Mouse (Mus musculus): ENCODE results near the gene Gm45713. TPM values are rescaled to one million over a fixed set of nuclear protein-coding genes. Genes with fewer than 3 reads are reported as not detected.

Gm45713 gene
- 0.22 and 0.50 TPM in 2 replicates for polyA plus RNA-seq (2016; fragmentation: Nextera tagmentation; extraction: Ambion mirVana)

DNA sequence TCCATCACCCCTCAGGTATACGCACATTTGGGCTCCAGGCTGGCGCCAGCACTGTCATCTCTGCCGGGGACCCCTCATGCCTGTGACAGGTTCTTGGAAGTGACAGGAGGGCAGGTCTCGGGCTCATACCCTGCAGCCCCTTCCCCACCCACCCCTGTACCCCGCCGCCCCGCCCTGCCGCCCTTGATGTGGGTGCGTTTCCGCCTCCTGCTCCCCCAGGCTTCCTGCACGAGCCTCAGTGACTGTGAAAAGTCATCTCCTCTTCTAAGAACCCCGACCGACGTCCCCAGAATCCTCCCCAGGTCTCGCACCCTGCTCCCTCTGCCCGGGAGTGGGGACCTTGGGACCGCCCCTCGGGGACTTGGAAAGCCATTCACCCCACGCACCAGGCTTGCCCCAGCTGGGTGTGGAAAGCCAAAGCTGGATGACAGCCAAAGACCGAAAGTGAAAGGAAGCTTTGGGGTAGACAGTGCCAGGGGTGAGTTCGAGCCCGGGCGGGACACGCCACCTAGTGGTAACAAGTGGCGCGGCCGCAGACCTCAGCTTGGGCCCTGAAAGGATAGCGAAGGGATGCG is at the start of gene Gm45713, which contains the start of gene Flt3l:
Gene Gm45713, minus strand, starts transcription at position 239 of the 575 bp plus-strand sequence.
Gene Flt3l, minus strand, starts transcription at position 440 of the 575 bp plus-strand sequence.
- peaks cover 47% of the 10 kb centered on the region for H3K4me1 ChIP-seq (replicated peaks)
- H3K27me3 ChIP-seq (replicated peaks), result 0 out of 2 replicates have a peak, but pooled peaks cover 8% of the 10 kb centered on the region
- no peaks in the 10 kb centered on the region for H3K36me3 ChIP-seq
- peak within 1 kb of the TSS; percentile 57 for H3K4me3 ChIP-seq
- 1% methylated on average over 29 of the region's 29 CpGs for whole genome bisulfite sequencing
- H3K9me3 ChIP-seq (replicated peaks), result peaks cover 3% of the 10 kb centered on the region
- peak within 1 kb of the TSS; percentile 54 for H3K27ac ChIP-seq (ENCODE audit: poor library complexity, severe bottlenecking)
- peak within 1 kb of the TSS; percentile 87 for H3K4me2 ChIP-seq
- H3K9ac ChIP-seq, result peak within 1 kb of the TSS; percentile 66
- peak; percentile 79 for ATAC-seq (ENCODE audit: insufficient number of reproducible peaks, low FRiP score)

DNA sequence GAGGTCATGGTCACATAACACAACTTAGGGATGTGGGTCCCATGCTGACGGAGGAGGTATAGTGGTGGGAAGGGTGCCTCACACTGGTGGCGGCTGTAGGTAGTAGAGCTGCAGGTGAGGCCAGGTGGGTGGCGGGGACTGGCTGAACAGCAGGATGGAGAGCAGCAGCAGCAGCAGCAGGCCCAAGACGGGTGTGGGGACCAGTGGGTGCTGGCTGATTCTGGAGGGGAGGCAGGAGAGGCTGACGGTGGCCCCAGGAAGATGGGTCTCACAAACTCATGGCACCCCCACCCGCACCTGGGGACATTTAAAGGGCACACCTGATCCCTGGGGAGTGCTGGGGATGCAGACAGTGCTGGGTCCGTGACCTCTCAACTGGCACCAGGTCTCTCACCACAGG is 47.6 kb upstream of the Gm45713 start:
- Histone ChIP-seq H3K4me2 (no peak overlapping the region), H3K4me1 (replicated peaks) (peaks cover 23% of the 10 kb centered on the region), H3K36me3 (no peaks in the 10 kb centered on the region), H3K27me3 (replicated peaks) (peaks cover 98% of the 10 kb centered on the region), H3K9me3 (replicated peaks) (no peaks in the 10 kb centered on the region), H3K27ac (ENCODE audit: poor library complexity, severe bottlenecking) (no peak overlapping the region), H3K9ac (no peak overlapping the region), H3K4me3 (no peak overlapping the region)
- ATAC-seq (ENCODE audit: insufficient number of reproducible peaks, low FRiP score), result no peak
- 68% methylated on average over 7 of the region's 7 CpGs for WGBS

DNA sequence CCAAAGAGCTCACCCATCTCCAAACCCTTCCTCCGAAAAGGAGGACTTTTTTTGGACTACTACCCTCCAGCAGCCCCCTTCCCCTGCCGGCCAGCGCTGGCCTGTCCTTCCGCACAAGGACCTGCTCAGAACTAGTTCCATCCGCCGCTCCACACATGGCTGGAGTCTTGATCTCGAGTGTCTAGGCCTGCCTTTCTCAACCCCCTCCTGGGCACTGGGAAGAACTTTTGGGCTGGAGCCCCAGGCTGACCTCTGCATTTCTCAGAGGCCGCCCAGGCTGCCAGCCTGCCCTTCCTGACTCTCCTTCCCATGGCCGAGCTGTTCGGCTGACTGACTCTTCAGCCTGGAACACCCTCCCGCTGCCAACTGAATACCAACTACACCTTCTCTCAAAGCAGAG is 46.6 kb upstream of the Gm45713 start:
- H3K4me1 ChIP-seq (replicated peaks), result peaks cover 23% of the 10 kb centered on the region
- peak overlapping the region; percentile 37 for H3K4me3 ChIP-seq
- H3K4me2 ChIP-seq, result peak overlapping the region; percentile 63
- no peaks in the 10 kb centered on the region for H3K36me3 ChIP-seq
- peak overlapping the region; percentile 31; the same call in 1 of the 2 replicates for H3K9ac ChIP-seq
- ATAC-seq (ENCODE audit: insufficient number of reproducible peaks, low FRiP score), result no peak
- H3K27ac ChIP-seq (ENCODE audit: poor library complexity, severe bottlenecking), result no peak overlapping the region
- no peaks in the 10 kb centered on the region for H3K9me3 ChIP-seq (replicated peaks)
- WGBS, result 18% methylated on average over 11 of the region's 11 CpGs
- peaks cover 98% of the 10 kb centered on the region for H3K27me3 ChIP-seq (replicated peaks)

DNA sequence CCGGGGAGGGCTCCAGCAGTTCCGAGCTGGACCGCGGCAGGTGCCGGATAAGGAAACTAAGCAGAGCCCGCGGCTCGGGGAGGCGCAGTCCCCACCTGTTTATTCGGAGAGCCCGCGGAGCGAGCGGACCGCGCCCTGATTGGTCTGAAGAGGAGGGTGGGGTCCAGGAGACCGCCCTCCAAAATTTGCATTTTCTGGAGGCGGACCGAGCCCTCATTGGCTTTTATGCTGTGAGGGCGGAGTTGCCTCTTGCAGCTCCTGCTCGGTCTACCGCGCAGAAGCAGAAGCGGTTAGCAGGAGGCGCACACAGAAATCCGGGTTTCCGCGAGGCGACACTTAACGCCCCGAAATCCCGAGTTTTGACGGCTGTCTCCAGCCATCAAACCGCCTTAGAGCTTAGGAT is 46.2 kb upstream of the Gm45713 start:
- no peaks in the 10 kb centered on the region for H3K9me3 ChIP-seq (replicated peaks)
- peak overlapping the region; percentile 63 for H3K4me2 ChIP-seq
- peaks cover 23% of the 10 kb centered on the region for H3K4me1 ChIP-seq (replicated peaks)
- peaks cover 98% of the 10 kb centered on the region for H3K27me3 ChIP-seq (replicated peaks)
- no peaks in the 10 kb centered on the region for H3K36me3 ChIP-seq
- H3K9ac ChIP-seq, result peak overlapping the region; percentile 31; the same call in 1 of the 2 replicates
- WGBS, result under 1% methylated on average over 34 of the region's 34 CpGs
- peak; percentile 80 for ATAC-seq (ENCODE audit: insufficient number of reproducible peaks, low FRiP score)
- H3K27ac ChIP-seq (ENCODE audit: poor library complexity, severe bottlenecking), result no peak overlapping the region
- H3K4me3 ChIP-seq, result peak overlapping the region; percentile 37

DNA sequence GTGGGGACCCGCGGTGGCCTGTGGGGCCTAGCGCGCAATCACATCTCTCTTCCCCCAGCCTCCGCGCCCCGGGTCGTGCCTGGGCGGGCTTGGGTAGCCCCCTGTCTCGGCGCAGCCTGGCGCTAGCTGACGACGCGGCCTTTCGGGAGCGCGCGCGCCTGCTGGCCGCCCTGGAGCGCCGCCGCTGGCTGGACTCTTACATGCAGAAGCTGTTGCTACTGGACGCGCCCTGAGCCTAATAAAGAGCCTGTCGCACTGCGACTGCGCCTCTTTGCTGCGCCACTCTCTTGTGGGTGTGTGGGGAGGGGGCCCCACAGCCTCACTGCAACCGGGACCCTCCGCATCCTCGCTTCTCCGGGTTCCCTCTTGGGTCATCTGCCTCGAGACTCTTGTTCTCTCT is 45.5 kb upstream of the Gm45713 start:
- ATAC-seq (ENCODE audit: insufficient number of reproducible peaks, low FRiP score), result no peak
- WGBS, result 6% methylated on average over 29 of the region's 35 CpGs

DNA sequence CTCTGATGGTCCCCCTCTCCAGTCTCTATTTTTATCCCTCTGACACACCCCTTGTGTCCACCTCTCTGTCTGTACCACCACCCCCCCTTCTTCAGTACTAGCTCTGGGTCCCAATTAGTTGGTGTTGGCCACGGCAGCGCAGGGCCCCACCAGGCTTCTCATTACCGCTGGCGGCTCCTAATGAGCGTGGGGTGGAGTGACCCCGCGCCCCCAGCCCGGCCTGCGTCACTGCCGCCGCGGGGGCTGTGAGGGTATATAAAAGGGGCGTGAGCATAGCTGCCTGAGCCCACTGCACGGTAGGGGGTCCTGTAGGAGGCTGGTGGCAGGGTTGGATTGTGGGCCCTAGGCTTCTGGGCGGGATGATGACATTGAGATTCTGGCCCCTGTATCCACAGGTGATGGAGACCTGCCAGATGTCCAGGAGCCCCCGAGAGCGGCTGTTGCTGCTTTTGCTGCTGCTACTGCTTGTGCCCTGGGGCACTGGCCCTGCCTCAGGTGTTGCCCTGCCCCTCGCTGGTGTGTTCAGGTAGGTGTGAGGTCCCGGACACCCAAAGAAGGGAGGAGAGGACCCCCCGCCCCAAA is 45.0 kb upstream of the Gm45713 start, which contains the start of gene Pth2:
Gene Pth2, plus strand, starts transcription at position 100 of the 582 bp plus-strand sequence.
- H3K27me3 ChIP-seq (replicated peaks), result peaks cover 98% of the 10 kb centered on the region
- peaks cover 30% of the 10 kb centered on the region for H3K4me1 ChIP-seq (replicated peaks)
- peak within 1 kb of the TSS; percentile 37 for H3K4me3 ChIP-seq
- H3K27ac ChIP-seq (ENCODE audit: poor library complexity, severe bottlenecking), result no peak within 1 kb of the TSS
- no peaks in the 10 kb centered on the region for H3K36me3 ChIP-seq
- H3K4me2 ChIP-seq, result peak within 1 kb of the TSS; percentile 63
- ATAC-seq (ENCODE audit: insufficient number of reproducible peaks, low FRiP score), result no peak
- 21% methylated on average over 20 of the region's 20 CpGs for WGBS
- no peak within 1 kb of the TSS; the same call in 1 of the 2 replicates for H3K9ac ChIP-seq
- no peaks in the 10 kb centered on the region for H3K9me3 ChIP-seq (replicated peaks)

More for the DNA sequence above, 45.5 kb upstream of the Gm45713 start:
- Histone ChIP-seq H3K27me3 (replicated peaks) (peaks cover 98% of the 10 kb centered on the region), H3K36me3 (no peaks in the 10 kb centered on the region), H3K4me2 (peak overlapping the region; percentile 63), H3K27ac (ENCODE audit: poor library complexity, severe bottlenecking) (no peak overlapping the region), H3K9me3 (replicated peaks) (no peaks in the 10 kb centered on the region), H3K9ac (no peak overlapping the region), H3K4me3 (peak overlapping the region; percentile 37), H3K4me1 (replicated peaks) (peaks cover 24% of the 10 kb centered on the region)

DNA sequence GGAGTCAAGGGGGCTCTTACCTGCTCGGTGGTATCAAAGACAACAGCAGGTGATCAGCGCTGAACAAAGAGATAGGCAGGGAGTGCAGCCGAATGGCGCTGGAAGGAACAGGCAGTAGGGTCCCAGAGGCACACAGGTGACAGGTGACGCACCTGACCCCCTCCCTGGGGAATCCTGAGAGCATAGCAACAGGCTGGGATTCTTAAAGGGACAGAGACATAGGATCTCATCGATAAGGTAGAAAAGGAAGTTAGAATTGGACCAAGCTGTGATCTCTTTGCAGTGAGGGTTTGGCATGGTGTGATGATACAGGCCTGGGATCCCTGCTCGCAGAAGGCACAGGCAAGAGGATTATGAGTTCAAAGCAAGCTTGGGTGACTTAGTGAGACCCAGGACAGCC is 43.4 kb upstream of the Gm45713 start, which contains the start of gene Gfy:
Gene Gfy, minus strand, starts transcription at position 101 of the 400 bp plus-strand sequence.
- 33% methylated on average over 7 of the region's 7 CpGs for WGBS
- H3K36me3 ChIP-seq, result no peaks in the 10 kb centered on the region
- no peak within 1 kb of the TSS for H3K4me2 ChIP-seq
- H3K27ac ChIP-seq (ENCODE audit: poor library complexity, severe bottlenecking), result no peak within 1 kb of the TSS
- no peak for ATAC-seq (ENCODE audit: insufficient number of reproducible peaks, low FRiP score)
- peaks cover 38% of the 10 kb centered on the region for H3K4me1 ChIP-seq (replicated peaks)
- H3K4me3 ChIP-seq, result no peak within 1 kb of the TSS
- peaks cover 98% of the 10 kb centered on the region for H3K27me3 ChIP-seq (replicated peaks)
- H3K9me3 ChIP-seq (replicated peaks), result no peaks in the 10 kb centered on the region
- no peak within 1 kb of the TSS for H3K9ac ChIP-seq

DNA sequence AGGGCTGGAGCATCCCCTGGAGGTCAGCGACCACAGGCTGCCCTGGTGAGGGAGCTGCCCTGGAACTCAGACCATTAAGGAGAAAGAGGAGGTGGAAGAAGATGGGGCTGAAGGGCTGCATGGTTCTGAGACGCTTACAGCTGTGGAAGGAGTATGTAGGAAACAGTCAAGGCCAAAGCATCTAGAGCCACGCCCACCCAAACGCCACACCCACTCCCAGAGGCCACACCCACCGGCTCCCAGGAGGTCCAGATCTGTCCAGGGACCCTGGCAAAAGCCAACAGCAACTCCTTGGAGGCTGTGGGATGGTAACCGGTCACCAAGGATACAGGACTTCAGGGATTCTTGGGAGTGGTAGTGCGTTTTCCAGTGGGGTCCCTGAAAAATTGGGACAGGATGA is 42.5 kb upstream of the Gm45713 start:
- Histone ChIP-seq H3K36me3 (no peaks in the 10 kb centered on the region), H3K4me1 (replicated peaks) (peaks cover 38% of the 10 kb centered on the region), H3K27me3 (replicated peaks) (peaks cover 97% of the 10 kb centered on the region), H3K9me3 (replicated peaks) (no peaks in the 10 kb centered on the region), H3K27ac (ENCODE audit: poor library complexity, severe bottlenecking) (no peak overlapping the region), H3K4me2 (no peak overlapping the region), H3K4me3 (no peak overlapping the region), H3K9ac (no peak overlapping the region)
- 29% methylated on average over 7 of the region's 7 CpGs for WGBS
- ATAC-seq (ENCODE audit: insufficient number of reproducible peaks, low FRiP score), result no peak

DNA sequence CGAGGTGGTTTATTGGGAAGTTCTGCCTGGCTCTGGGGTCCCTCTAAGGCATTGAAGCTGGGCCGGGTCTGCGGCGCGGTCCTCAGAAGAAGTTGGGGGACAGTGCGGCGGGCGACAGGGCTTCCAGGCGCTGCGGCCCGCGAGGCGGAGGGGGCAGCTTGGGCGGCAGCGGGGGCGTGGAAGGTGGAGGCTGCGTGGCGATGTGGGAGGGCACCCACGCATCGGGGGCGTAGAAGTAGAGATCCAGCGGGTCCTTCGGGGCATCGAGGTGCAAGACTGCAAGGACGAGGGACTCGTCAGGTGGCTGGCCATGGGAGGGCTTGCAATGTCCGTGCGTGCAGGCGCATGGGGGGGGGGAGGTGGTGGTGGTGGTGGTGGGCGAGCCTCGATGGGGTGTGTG is 40.3 kb upstream of the Gm45713 start:
- Histone ChIP-seq H3K9me3 (replicated peaks) (peaks cover 17% of the 10 kb centered on the region), H3K9ac (0 out of 2 replicates have a peak overlapping the region, but pooled peaks have one; percentile 21), H3K4me1 (replicated peaks) (peaks cover 26% of the 10 kb centered on the region), H3K27ac (ENCODE audit: poor library complexity, severe bottlenecking) (no peak overlapping the region), H3K27me3 (replicated peaks) (peaks cover 98% of the 10 kb centered on the region), H3K36me3 (no peaks in the 10 kb centered on the region), H3K4me3 (peak overlapping the region; percentile 32), H3K4me2 (peak overlapping the region; percentile 53)
- no peak for ATAC-seq (ENCODE audit: insufficient number of reproducible peaks, low FRiP score)
- WGBS, result 3% methylated on average over 30 of the region's 31 CpGs

DNA sequence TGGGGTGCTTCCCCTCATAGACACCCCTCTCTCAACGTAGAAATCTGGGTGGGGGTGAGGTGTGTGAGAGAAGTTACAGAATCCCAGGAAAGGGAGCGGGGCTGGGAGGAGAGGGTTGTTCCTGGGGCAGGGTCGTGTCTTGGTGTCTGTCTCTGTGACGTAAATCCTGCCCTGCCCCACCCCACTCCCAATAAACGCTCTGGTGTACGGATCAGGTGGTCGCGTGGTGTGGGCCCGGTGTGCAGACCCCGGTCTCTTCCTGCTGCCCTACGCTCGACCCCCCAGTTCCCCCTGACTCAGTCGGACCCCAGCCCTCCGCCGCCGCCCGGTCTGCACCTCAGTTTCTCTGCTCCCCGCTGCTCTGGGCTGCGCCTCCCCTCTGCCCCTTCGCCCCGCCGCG is 39.9 kb upstream of the Gm45713 start:
- H3K27ac ChIP-seq (ENCODE audit: poor library complexity, severe bottlenecking), result no peak overlapping the region
- 1% methylated on average over 23 of the region's 23 CpGs for WGBS
- H3K27me3 ChIP-seq (replicated peaks), result peaks cover 97% of the 10 kb centered on the region
- no peaks in the 10 kb centered on the region for H3K36me3 ChIP-seq
- no peak for ATAC-seq (ENCODE audit: insufficient number of reproducible peaks, low FRiP score)
- H3K9me3 ChIP-seq (replicated peaks), result peaks cover 21% of the 10 kb centered on the region
- 0 out of 2 replicates have a peak overlapping the region, but pooled peaks have one; percentile 21 for H3K9ac ChIP-seq
- peak overlapping the region; percentile 32 for H3K4me3 ChIP-seq
- peak overlapping the region; percentile 53 for H3K4me2 ChIP-seq
- H3K4me1 ChIP-seq (replicated peaks), result peaks cover 21% of the 10 kb centered on the region

DNA sequence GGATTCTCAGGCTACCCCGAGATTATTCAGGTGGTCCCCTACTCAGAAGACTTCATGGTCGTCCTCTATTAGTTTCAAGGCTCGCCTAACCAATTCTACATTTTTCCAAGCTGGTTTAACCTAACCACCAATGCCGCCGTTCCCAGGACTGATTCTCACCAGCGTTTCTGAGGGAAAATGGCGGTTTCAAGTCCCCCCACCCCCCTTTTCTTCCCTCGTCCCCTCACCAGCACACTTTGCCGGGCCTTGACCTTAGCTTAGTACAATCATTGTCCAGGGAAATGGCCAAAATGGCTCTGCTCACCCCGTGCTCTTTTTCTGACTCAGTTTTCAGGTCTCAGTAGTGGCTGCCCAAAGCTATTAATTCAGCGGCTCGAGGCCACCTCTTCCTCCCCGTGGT is 39.4 kb upstream of the Gm45713 start:
- Histone ChIP-seq H3K4me3 (no peak overlapping the region), H3K9ac (no peak overlapping the region), H3K36me3 (no peaks in the 10 kb centered on the region), H3K9me3 (replicated peaks) (peaks cover 27% of the 10 kb centered on the region), H3K4me1 (replicated peaks) (peaks cover 16% of the 10 kb centered on the region), H3K4me2 (no peak overlapping the region), H3K27ac (ENCODE audit: poor library complexity, severe bottlenecking) (no peak overlapping the region), H3K27me3 (replicated peaks) (peaks cover 97% of the 10 kb centered on the region)
- ATAC-seq (ENCODE audit: insufficient number of reproducible peaks, low FRiP score), result no peak
- WGBS, result 2% methylated on average over 13 of the region's 13 CpGs

Data from heart, embryonic 12.5 days (tissue).